Mouse (Mus musculus): Measurements from ENCODE around the gene Pigz. TPM values are rescaled to one million over a fixed set of nuclear protein-coding genes. Genes with fewer than 3 reads are reported as not detected.
"Not testable (repeated sequence)": the region's sequence is repeated elsewhere in the genome, so short reads cannot be mapped to it uniquely, and the experiment has no call there.

The Pigz gene
- polyA plus RNA-seq, 1 experiment = 3.3 TPM

- DNase-seq (ENCODE audit: low read depth) = no peak
These were observed 1.4 kb upstream of the Pigz start for GRCm38 (mm10) chr16:31932255-31932654.

GRCm38 (mm10) chr16:31932840-31933697, 582 bp upstream of the Pigz start:
- no peak for DNase-seq (ENCODE audit: low read depth)

- DNase-seq (ENCODE audit: low read depth) = no peak
These were observed 929 bp downstream of the Pigz start for GRCm38 (mm10) chr16:31934550-31935010.

- DNase-seq (ENCODE audit: low read depth) = no peak
These were observed 1.7 kb downstream of the Pigz start for GRCm38 (mm10) chr16:31935091-31935979.

GRCm38 (mm10) chr16:31936568-31936967, 2.9 kb downstream of the Pigz start:
- no peak for DNase-seq (ENCODE audit: low read depth)

- no peak for DNase-seq (ENCODE audit: low read depth)
These were observed 5.2 kb downstream of the Pigz start for GRCm38 (mm10) chr16:31938856-31939255.

- DNase-seq (ENCODE audit: low read depth) = no peak
These were observed 6.9 kb downstream of the Pigz start for GRCm38 (mm10) chr16:31940586-31940985.

- no peak for DNase-seq (ENCODE audit: low read depth)
These were observed 10.3 kb downstream of the Pigz start for GRCm38 (mm10) chr16:31943980-31944379.

- no peak for DNase-seq (ENCODE audit: low read depth)
These were observed 11.1 kb downstream of the Pigz start for GRCm38 (mm10) chr16:31944698-31945255.

- no peak for DNase-seq (ENCODE audit: low read depth)
These were observed 11.7 kb downstream of the Pigz start for GRCm38 (mm10) chr16:31945372-31945771.

- not testable (repeated sequence) for DNase-seq (ENCODE audit: low read depth)
These were observed 12.3 kb downstream of the Pigz start for GRCm38 (mm10) chr16:31945986-31946385.

- no peak for DNase-seq (ENCODE audit: low read depth)
These were observed 13.7 kb downstream of the Pigz start for GRCm38 (mm10) chr16:31947333-31947732.

- DNase-seq (ENCODE audit: low read depth) = no peak
These were observed 14.3 kb downstream of the Pigz start for GRCm38 (mm10) chr16:31947901-31948316.

GRCm38 (mm10) chr16:31948345-31948774, 14.7 kb downstream of the Pigz start, which contains the start of the genes 0610012G03Rik and Ncbp2:
TSS of gene 0610012G03Rik (minus strand) at chr16:31948494.
TSS of gene Ncbp2 (plus strand) at chr16:31948513.
- no peak for DNase-seq (ENCODE audit: low read depth)

GRCm38 (mm10) chr16:31963224-31963623, 29.6 kb downstream of the Pigz start:
- no peak for DNase-seq (ENCODE audit: low read depth)

- DNase-seq (ENCODE audit: low read depth) = no peak
These were observed 41.6 kb downstream of the Pigz start for GRCm38 (mm10) chr16:31975258-31975657.

GRCm38 (mm10) chr16:31979501-31979900, 45.9 kb downstream of the Pigz start:
- no peak for DNase-seq (ENCODE audit: low read depth)

- DNase-seq (ENCODE audit: low read depth) = no peak
These were observed 47.3 kb downstream of the Pigz start for GRCm38 (mm10) chr16:31980946-31981345.

- no peak for DNase-seq (ENCODE audit: low read depth)
These were observed 58.4 kb downstream of the Pigz start for GRCm38 (mm10) chr16:31992039-31992438.

GRCm38 (mm10) chr16:31993195-31993594, 59.5 kb downstream of the Pigz start:
- DNase-seq (ENCODE audit: low read depth) = no peak

- DNase-seq (ENCODE audit: low read depth) = no peak
These were observed 60.3 kb downstream of the Pigz start for GRCm38 (mm10) chr16:31993946-31994345.

All from gonadal fat pad, adult 2 months (tissue).